Mouse (Mus musculus): ENCODE measurements at regions not wholly inside any gene's neighbourhood (a gene's known extent, or its start where the extent isn't known, plus 50 kb on each side); places are given as distances from the start of the nearest gene placed in this dataset.

- TF ChIP-seq CTCF (IDR thresholded peaks at IDR 0.05; ENCODE audit: insufficient read depth, low read depth, low read length), result no peak
- TF ChIP-seq POLR2A (IDR thresholded peaks at IDR 0.05; ENCODE audit: insufficient read depth, low read depth, low read length), result no peak
Measured at GRCm38 (mm10) chr6:67089530-67090140, 52.4 kb upstream of the Gadd45a start.

All from olfactory bulb, adult 2 months (tissue).